Mouse (Mus musculus) heart, adult 2 months (tissue): ENCODE measurements around the gene Nectin4. TPM values are rescaled to one million over a fixed set of nuclear protein-coding genes. Genes with fewer than 3 reads are reported as not detected.
A peak's percentile ranks its signal among the peaks of the same experiment; 100 is the strongest.

Experiments
- DNase-seq, 2 experiments: peaks; one replicate each; pipeline ENCODE4 v3.0.0; 2021
- H3K27ac ChIP-seq: fragments of 200-600 bp; 2 replicates; pipeline ENCODE4 v1.8.1; 2022
- H3K27me3 ChIP-seq: fragments of 200-500 bp; 2 replicates; pipeline ENCODE4 v1.6.1; 2012; ENCODE audit warnings: mild to moderate bottlenecking, low read length, inconsistent platforms, mixed read lengths; ENCODE audit not compliant: control insufficient read depth, insufficient read depth
- H3K36me3 ChIP-seq: fragments of 200-500 bp; 2 replicates; pipeline ENCODE4 v1.6.1; 2012; ENCODE audit warnings: low read length, inconsistent platforms; ENCODE audit not compliant: control insufficient read depth, insufficient read depth
- H3K4me1 ChIP-seq: fragments of 200-500 bp; 2 replicates; pipeline ENCODE4 v1.6.1; 2011; ENCODE audit warnings: low read length; ENCODE audit not compliant: control insufficient read depth, insufficient read depth
- H3K4me3 ChIP-seq: fragments of 200-600 bp; 2 replicates; pipeline ENCODE4 v1.8.1; 2022
- H3K79me2 ChIP-seq: fragments of 200-500 bp; replicated peaks from 2 replicates; pipeline ENCODE4 v1.6.1; 2012; ENCODE audit warnings: mild to moderate bottlenecking, inconsistent platforms, low read length, moderate library complexity, mixed read lengths; ENCODE audit not compliant: control insufficient read depth, insufficient read depth
- H3K9ac ChIP-seq: fragments of 200-500 bp; 2 replicates; pipeline ENCODE4 v1.6.1; 2012; ENCODE audit warnings: low read depth, mild to moderate bottlenecking, control low read depth, inconsistent platforms, low read length, mixed read lengths
- CTCF ChIP-seq: fragments of 200-600 bp; IDR thresholded peaks from 2 replicates; pipeline ENCODE4 v1.8.1; 2022; ENCODE audit warnings: antibody characterized with exemption, mild to moderate bottlenecking, moderate library complexity
- EP300 ChIP-seq: fragments of 200-500 bp; IDR thresholded peaks from 2 replicates; pipeline ENCODE4 v1.6.1; 2011; ENCODE audit warnings: low read depth, low read length, control low read depth; ENCODE audit not compliant: insufficient read depth
- POLR2A ChIP-seq: fragments of 200-500 bp; IDR thresholded peaks from 2 replicates; pipeline ENCODE4 v1.6.1; 2011; ENCODE audit warnings: mild to moderate bottlenecking, low read depth, low read length, control low read depth; ENCODE audit not compliant: insufficient read depth
- WGBS: fragments of 180-500 bp; shearing (Covaris S2); methylation state at CpG from one replicate; pipeline ENCODE4 v1.1.7; 2018; 5-methylcytosine and 5-hydroxymethylcytosine counted together
- intact Hi-C: fragments of 180-260 bp; cut with DNase I; formaldehyde crosslinking; loops from one replicate; pipeline ENCODE4 v1.15.1; 2025
- polyA plus RNA-seq: library from polyadenylated mRNA; depleted of rRNA; stranded (reverse); fragments of >200 nt; gene quantifications from 2 replicates; pipeline ENCODE4 v1.2.3, GENCODE M21; 2012; rRNA removed
- total RNA-seq, 2 experiments: library from RNA; stranded (reverse); gene quantifications; 2 replicates each; pipeline ENCODE4 v1.2.3; 2021

Gene Nectin4
- total and polyA plus RNA-seq, 3 experiments = 0.13 to 0.23 (median 0.21) TPM

GRCm38 (mm10) chr1:171435974-171436373, 66.1 kb downstream of the Nectin4 start:
- peaks cover 4% of the 10 kb centered on the region for H3K4me1 ChIP-seq
- no peak for DNase-seq
- 89% methylated on average over 1 of the region's 1 CpGs for WGBS

GRCm38 (mm10) chr1:171437264-171438013, 67.5 kb downstream of the Nectin4 start, which contains the start of gene F11r:
Gene F11r (plus strand): TSS chr1:171437535.
- peak within 1 kb of the TSS; percentile 59 for H3K4me3 ChIP-seq
- peak; percentile 95 for TF ChIP-seq POLR2A
- TF ChIP-seq EP300 = 0 out of 2 replicates have a peak, but pooled peaks have one; percentile 3
- TF ChIP-seq CTCF = peak; percentile 54
- WGBS = 2% methylated on average over 46 of the region's 46 CpGs
- H3K4me1 ChIP-seq = peaks cover 15% of the 10 kb centered on the region
- intact Hi-C loops = loop anchor here (1.0 to 5.0 kb wide), 2 partner anchors 25 to 35 kb away; no protein-coding TSS in a partner anchor
- H3K9ac ChIP-seq = peak within 1 kb of the TSS; percentile 74
- no peaks in the 10 kb centered on the region; the same call in 1 of the 2 replicates for H3K36me3 ChIP-seq
- DNase-seq = peak; percentile 88 to 89
- peak within 1 kb of the TSS; percentile 87 for H3K27ac ChIP-seq
- H3K27me3 ChIP-seq = no peaks in the 10 kb centered on the region
- no peaks in the 10 kb centered on the region for H3K79me2 ChIP-seq

More at GRCm38 (mm10) chr1:171435974-171436373, 66.1 kb downstream of the Nectin4 start:
- Histone ChIP-seq H3K27me3 (no peaks in the 10 kb centered on the region), H3K4me3 (no peak overlapping the region), H3K79me2 (no peaks in the 10 kb centered on the region), H3K36me3 (no peaks in the 10 kb centered on the region; the same call in 1 of the 2 replicates), H3K9ac (no peak overlapping the region), H3K27ac (no peak overlapping the region)
- TF ChIP-seq CTCF (no peak), POLR2A (no peak), EP300 (no peak)
- intact Hi-C loops = loop anchor here (5.0 kb wide), 1 partner anchor 36 kb away; no protein-coding TSS in a partner anchor

Other genes with a start within 250 kb of the Nectin4 start
- 1,000 to 10,000 TPM; 1,087 to 1,288 TPM for gene Sdhc, start 219.5 kb upstream of the Nectin4 start, total RNA-seq
- 1,025 and 1,670 TPM in 2 replicates for gene Sdhc, start 219.5 kb upstream of the Nectin4 start, polyA plus RNA-seq
- under 1 TPM in 1 of 2 experiments, not detected in 1; 0.39 TPM for gene Mpz, start 219.4 kb upstream of the Nectin4 start, total RNA-seq
- 3.2 and 8.0 TPM in 2 replicates for gene Mpz, start 219.4 kb upstream of the Nectin4 start, polyA plus RNA-seq
- gene Pcp4l1, start 173.8 kb upstream of the Nectin4 start, total RNA-seq = 100 to 1,000 TPM; 255 to 283 TPM
- gene Pcp4l1, start 173.8 kb upstream of the Nectin4 start, polyA plus RNA-seq = 165 and 190 TPM in 2 replicates
- not detected for gene Nr1i3, start 156.1 kb upstream of the Nectin4 start, total RNA-seq
- 0.12 TPM in 1 of 2 replicates, not detected in the other for gene Nr1i3, start 156.1 kb upstream of the Nectin4 start, polyA plus RNA-seq
- gene Tomm40l, start 147.6 kb upstream of the Nectin4 start, total RNA-seq = 10 to 100 TPM; 79.8 to 81.6 TPM
- 63.9 and 83.2 TPM in 2 replicates for gene Tomm40l, start 147.6 kb upstream of the Nectin4 start, polyA plus RNA-seq
- gene Apoa2, start 145.0 kb upstream of the Nectin4 start, total RNA-seq = 1 to 10 TPM; 2.1 to 2.2 TPM
- gene Apoa2, start 145.0 kb upstream of the Nectin4 start, polyA plus RNA-seq = 3.9 and 15.3 TPM in 2 replicates
- gene Fcer1g, start 135.7 kb upstream of the Nectin4 start, total RNA-seq = 10 to 100 TPM; 12.4 to 15.3 TPM
- 32.7 and 50.8 TPM in 2 replicates for gene Fcer1g, start 135.7 kb upstream of the Nectin4 start, polyA plus RNA-seq
- 1 to 10 TPM in 1 of 2 experiments, under 1 TPM in 1; 0.29 to 1.5 TPM for gene Adamts4, start 119.7 kb upstream of the Nectin4 start, total RNA-seq
- 0.92 and 0.94 TPM in 2 replicates for gene Adamts4, start 119.7 kb upstream of the Nectin4 start, polyA plus RNA-seq
- 1,000 to 10,000 TPM; 1,369 to 1,610 TPM for gene Ndufs2, start 118.7 kb upstream of the Nectin4 start, total RNA-seq
- gene Ndufs2, start 118.7 kb upstream of the Nectin4 start, polyA plus RNA-seq = 997 and 1,250 TPM in 2 replicates
- 10 to 100 TPM; 16.4 to 17.4 TPM for gene B4galt3, start 99.8 kb upstream of the Nectin4 start, total RNA-seq
- 41.9 and 45.7 TPM in 2 replicates for gene B4galt3, start 99.8 kb upstream of the Nectin4 start, polyA plus RNA-seq
- 10 to 100 TPM in 1 of 2 experiments, 1 to 10 TPM in 1; 9.7 to 12.0 TPM for gene Ppox, start 88.9 kb upstream of the Nectin4 start, total RNA-seq
- gene Ppox, start 88.9 kb upstream of the Nectin4 start, polyA plus RNA-seq = 31.4 and 33.1 TPM in 2 replicates
- 10 to 100 TPM; 19.9 to 20.1 TPM for gene Usp21, start 82.1 kb upstream of the Nectin4 start, total RNA-seq
- gene Usp21, start 82.1 kb upstream of the Nectin4 start, polyA plus RNA-seq = 31.7 and 37.9 TPM in 2 replicates
- 10 to 100 TPM; 80.5 to 93.5 TPM for gene Ufc1, start 75.1 kb upstream of the Nectin4 start, total RNA-seq
- gene Ufc1, start 75.1 kb upstream of the Nectin4 start, polyA plus RNA-seq = 29.7 and 37.7 TPM in 2 replicates
- 10 to 100 TPM; 20.8 to 22.9 TPM for gene Dedd, start 41.0 kb upstream of the Nectin4 start, total RNA-seq
- 28.8 and 33.0 TPM in 2 replicates for gene Dedd, start 41.0 kb upstream of the Nectin4 start, polyA plus RNA-seq
- gene Nit1, start 24.5 kb upstream of the Nectin4 start, total RNA-seq = 10 to 100 TPM; 25.9 to 32.7 TPM
- gene Nit1, start 24.5 kb upstream of the Nectin4 start, polyA plus RNA-seq = 40.1 and 41.3 TPM in 2 replicates
- gene Pfdn2, start 24.4 kb upstream of the Nectin4 start, total RNA-seq = 10 to 100 TPM; 68.3 to 97.4 TPM
- 25.4 and 29.8 TPM in 2 replicates for gene Pfdn2, start 24.4 kb upstream of the Nectin4 start, polyA plus RNA-seq
- gene Klhdc9, start 9.3 kb upstream of the Nectin4 start, total RNA-seq = under 1 TPM in 1 of 2 experiments, not detected in 1; 0.16 TPM
- gene Klhdc9, start 9.3 kb upstream of the Nectin4 start, polyA plus RNA-seq = 0.20 and 0.25 TPM in 2 replicates
- gene Arhgap30, start 18.9 kb downstream of the Nectin4 start, total RNA-seq = 1 to 10 TPM; 2.3 to 2.4 TPM
- 2.6 and 3.2 TPM in 2 replicates for gene Arhgap30, start 18.9 kb downstream of the Nectin4 start, polyA plus RNA-seq
- 10 to 100 TPM; 38.4 to 46.6 TPM for gene Usf1, start 41.2 kb downstream of the Nectin4 start, total RNA-seq
- gene Usf1, start 41.2 kb downstream of the Nectin4 start, polyA plus RNA-seq = 47.8 and 64.2 TPM in 2 replicates
- gene Tstd1, start 48.8 kb downstream of the Nectin4 start, total RNA-seq = 1 to 10 TPM; 1.3 to 1.8 TPM
- 2.2 and 3.1 TPM in 2 replicates for gene Tstd1, start 48.8 kb downstream of the Nectin4 start, polyA plus RNA-seq
- gene F11r, start 67.4 kb downstream of the Nectin4 start, total RNA-seq = 10 to 100 TPM; 32.9 to 36.1 TPM
- gene F11r, start 67.4 kb downstream of the Nectin4 start, polyA plus RNA-seq = 47.5 and 58.3 TPM in 2 replicates
- gene Alyref2, start 133.4 kb downstream of the Nectin4 start, total RNA-seq = 1 to 10 TPM; 1.6 to 2.2 TPM
- gene Alyref2, start 133.4 kb downstream of the Nectin4 start, polyA plus RNA-seq = 2.5 TPM in 2 replicates
- gene Itln1, start 165.2 kb downstream of the Nectin4 start, total RNA-seq = not detected
- 0.16 TPM in 1 of 2 replicates, not detected in the other for gene Itln1, start 165.2 kb downstream of the Nectin4 start, polyA plus RNA-seq
- gene Cd244a, start 189.1 kb downstream of the Nectin4 start, total RNA-seq = under 1 TPM; 0.21 to 0.36 TPM
- gene Cd244a, start 189.1 kb downstream of the Nectin4 start, polyA plus RNA-seq = 0.29 and 0.88 TPM in 2 replicates
- gene Ly9, start 237.3 kb downstream of the Nectin4 start, total RNA-seq = under 1 TPM; 0.36 to 0.60 TPM
- gene Ly9, start 237.3 kb downstream of the Nectin4 start, polyA plus RNA-seq = 0.35 and 0.74 TPM in 2 replicates